Mouse (Mus musculus): ENCODE measurements around the gene Vps13d.

Vps13d gene

GRCm38 (mm10) chr4:144947738-144948390 is 246.9 kb downstream of the Vps13d start:
- no peak for DNase-seq (ENCODE audit: low spot score in 2 of 2)

GRCm38 (mm10) chr4:144943273-144943672 is 251.5 kb downstream of the Vps13d start:
- DNase-seq (ENCODE audit: low spot score in 2 of 2), result no peak

DNA sequence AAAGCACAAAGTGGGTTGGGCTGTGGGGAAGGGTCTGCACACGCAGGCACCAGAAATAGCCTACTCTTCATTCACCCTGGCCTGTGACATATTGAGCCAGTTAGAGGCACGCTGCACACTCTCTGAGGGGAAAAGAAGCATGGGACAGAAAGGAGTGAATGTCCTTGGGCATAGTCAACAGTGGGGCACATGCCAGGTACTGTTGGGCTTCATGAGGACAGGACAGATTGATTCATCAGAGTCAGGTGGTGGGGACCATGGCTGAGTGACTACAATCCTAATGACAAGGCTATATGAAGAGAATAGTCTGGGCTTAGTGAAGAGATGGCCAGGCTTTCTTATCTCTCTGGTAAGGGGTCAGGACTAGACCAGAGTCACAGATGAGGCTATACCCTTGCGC is 252.4 kb downstream of the Vps13d start:
- no peak for DNase-seq (ENCODE audit: low spot score in 2 of 2)

DNA sequence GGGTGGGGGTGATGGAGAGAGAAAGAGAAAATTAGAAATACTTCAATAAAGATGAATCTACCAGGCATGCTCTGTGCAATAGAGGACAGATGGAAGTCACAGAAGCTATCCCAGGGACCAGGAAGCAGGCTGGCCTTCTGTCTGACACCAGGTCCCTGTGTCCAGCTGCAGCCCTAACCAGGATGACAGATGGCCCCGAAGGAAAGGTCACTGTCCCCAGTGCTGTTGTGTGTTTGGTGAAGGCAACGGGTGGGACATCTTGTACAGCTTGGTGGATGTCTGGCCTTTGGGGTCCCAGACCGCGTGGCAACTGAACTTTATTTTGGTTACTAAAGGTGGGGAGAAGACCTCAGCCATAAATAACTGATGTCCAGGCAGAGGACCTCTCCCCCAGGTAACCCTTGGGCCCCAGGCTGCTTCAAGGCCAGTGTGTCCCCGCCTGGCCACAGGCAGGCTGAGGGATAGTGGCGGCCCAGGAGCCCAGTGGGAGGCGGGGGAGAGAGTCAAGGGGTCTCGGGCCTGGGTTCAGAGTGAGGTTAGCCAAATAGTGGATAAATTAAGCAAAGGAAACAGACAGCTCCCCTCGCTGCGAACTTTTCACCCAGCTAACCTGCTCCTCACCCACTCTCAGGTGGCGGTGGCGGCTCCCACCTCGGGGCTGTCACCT is 253.9 kb downstream of the Vps13d start:
- no peak for DNase-seq (ENCODE audit: low spot score in 2 of 2)

DNA sequence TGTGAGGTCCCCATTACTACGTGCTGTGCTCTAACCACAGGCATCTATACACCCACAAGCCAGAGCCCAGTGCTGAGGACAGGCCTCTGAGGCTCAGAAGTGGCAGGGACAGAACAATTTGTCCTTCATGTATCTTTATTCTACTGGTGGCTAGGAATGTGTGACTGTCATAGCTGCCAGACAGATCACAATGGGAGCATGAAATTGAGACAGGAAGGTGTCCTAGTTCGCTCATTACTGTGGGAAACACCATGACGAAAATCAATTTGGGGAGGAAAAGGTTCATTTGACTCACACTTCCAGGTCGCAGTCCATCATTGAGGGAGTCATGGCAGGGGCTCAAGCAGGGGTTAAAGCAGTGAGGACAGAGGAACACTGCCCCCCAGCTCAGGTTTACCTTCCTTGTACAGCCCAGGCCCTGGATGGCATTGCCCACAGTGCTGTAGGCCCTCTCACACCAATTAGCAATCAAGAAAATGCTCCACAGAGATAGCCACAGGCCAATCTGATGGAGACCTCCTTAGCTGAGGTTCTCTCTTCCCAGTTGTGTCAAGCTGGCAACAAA is 254.9 kb downstream of the Vps13d start:
- no peak for DNase-seq (ENCODE audit: low spot score in 2 of 2)

DNA sequence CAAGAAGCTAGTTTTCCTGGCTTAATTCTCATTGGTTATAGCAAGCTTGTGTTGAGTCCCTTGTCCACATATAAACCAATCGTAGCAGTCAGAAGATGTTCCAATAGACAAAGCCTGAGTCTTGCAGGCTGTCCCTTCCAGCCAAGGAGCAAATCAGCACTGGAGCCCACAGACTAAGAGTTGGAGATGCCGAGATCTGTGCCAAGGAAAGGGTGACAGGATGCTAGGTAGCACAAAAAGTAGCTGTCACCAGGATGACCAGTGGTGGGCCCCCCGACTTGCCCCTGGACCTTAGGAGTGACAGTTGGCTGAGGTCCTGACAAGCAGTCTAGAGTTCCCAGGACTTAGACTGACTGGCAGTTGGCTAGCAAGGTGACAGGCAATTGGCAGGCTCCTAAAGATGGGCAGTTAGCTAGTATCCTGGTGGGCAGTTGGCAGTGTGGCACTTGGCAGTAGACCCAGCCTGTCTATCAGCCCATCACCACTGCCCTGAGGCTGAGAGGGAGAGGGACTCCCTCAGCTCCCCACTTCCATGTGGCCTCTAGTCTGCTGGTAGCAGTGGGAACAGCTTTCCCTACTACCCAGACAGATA is 258.1 kb downstream of the Vps13d start:
- no peak for DNase-seq (ENCODE audit: low spot score in 2 of 2)

GRCm38 (mm10) chr4:144934501-144934900 is 260.3 kb downstream of the Vps13d start:
- DNase-seq (ENCODE audit: low spot score in 2 of 2), result no peak

DNA sequence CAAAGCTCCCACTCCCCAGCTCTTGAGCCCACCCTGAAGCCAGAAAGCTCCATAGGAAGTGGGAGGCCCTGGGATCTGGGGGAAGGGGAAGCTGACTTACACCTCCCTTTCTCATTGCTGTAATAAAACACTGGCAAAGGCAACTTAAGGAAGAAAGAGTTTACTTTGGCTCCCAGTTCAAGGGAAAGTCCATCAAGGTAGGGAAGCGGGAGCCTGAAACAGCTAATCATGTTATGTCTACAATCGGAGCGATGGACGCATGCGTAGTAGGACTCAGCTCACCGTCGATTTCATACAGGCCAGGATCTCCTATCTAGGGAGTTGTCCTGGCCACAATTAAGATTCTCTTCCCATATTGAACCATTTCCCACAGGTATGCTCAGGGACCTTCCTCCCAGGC is 263.6 kb downstream of the Vps13d start:
- DNase-seq (ENCODE audit: low spot score in 2 of 2), result no peak

DNA sequence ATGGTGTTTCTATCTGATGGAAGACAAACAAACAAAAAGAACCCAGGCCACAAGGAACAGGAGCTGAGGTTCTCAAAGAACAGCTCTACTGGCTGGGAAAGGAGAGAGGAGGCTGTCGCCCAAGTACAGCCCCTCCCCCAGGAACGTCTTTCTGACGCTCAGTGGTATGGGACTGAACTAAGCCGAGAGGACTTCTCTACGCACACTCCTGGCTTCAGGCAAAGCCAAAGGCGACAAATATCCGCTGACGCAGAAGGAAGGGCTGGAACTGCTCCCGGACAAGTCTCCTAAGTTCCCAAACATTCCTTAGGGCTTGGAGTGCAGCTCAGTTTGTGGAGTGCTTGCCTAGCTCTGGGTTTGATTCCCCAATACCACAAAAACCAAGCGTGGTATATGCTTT is 264.4 kb downstream of the Vps13d start:
- peak; percentile 66 to 72 for DNase-seq (ENCODE audit: low spot score in 2 of 2)

- DNase-seq (ENCODE audit: low spot score in 2 of 2), result peak; percentile 86 to 87
Measured at GRCm38 (mm10) chr4:144929811-144930221, 265.0 kb downstream of the Vps13d start.

DNA sequence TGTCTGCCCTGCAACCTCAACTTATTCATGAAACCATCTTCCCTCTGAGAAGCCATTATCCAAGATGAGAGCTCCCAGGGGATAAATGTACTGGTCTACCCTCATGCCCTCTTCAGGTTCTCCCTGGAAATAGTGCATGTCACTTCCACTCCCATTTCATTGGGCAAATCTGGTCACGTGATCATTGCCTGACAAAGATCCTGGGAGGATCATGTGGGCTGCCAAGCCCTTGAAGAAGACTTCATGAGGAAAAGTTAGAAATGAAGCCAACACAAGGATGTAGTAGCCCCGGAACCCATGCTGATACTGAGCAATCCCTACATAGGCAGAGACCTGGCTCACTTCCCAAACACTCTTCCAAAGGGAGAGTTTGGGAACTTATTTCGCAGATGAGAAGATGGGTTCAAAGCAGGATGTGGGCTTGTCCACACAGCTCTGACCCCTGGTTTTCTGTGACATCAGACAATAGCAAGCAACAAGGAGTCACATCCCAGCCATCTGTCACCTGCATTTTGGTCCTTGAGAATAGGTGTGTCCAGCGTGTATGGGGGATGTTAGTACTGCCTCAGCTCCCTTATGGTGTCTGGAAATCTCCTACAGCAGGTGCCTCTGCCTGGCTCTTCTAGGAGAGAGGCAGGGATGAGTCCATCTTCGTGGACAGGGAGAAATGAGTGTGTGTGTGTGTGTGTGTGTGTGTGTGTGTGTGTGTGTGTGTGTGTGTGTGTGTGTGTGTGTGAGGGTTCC is 265.9 kb downstream of the Vps13d start:
- DNase-seq (ENCODE audit: low spot score in 2 of 2), result no peak
